Mouse (Mus musculus) C2C12 (cell line): ENCODE results near the gene C2cd2.

Experiments used
- CEBPB ChIP-seq: IDR thresholded peaks from one replicate; pipeline ENCODE4 v1.6.1; 2011; ENCODE audit warnings: low read depth, mild to moderate bottlenecking, control low read depth, moderate library complexity
- CTCF ChIP-seq: IDR thresholded peaks from one replicate; pipeline ENCODE4 v1.5.1; 2011; ENCODE audit not compliant: control insufficient read depth, insufficient read depth, insufficient read length
- MAX ChIP-seq: IDR thresholded peaks from one replicate; pipeline ENCODE4 v1.6.1; 2011; ENCODE audit warnings: mild to moderate bottlenecking, control low read depth
- MYOD1 ChIP-seq: IDR thresholded peaks from one replicate; pipeline ENCODE4 v1.6.1; 2011; ENCODE audit warnings: low read depth; ENCODE audit not compliant: control insufficient read depth, insufficient read length
- MYOG ChIP-seq: IDR thresholded peaks from one replicate; pipeline ENCODE4 v1.6.1; 2011; ENCODE audit not compliant: control insufficient read depth, insufficient read length; ENCODE audit errors: extremely low read depth
- USF1 ChIP-seq: IDR thresholded peaks from one replicate; pipeline ENCODE4 v1.6.1; 2011; ENCODE audit warnings: low read depth, mild to moderate bottlenecking, control low read depth, moderate library complexity

DNA sequence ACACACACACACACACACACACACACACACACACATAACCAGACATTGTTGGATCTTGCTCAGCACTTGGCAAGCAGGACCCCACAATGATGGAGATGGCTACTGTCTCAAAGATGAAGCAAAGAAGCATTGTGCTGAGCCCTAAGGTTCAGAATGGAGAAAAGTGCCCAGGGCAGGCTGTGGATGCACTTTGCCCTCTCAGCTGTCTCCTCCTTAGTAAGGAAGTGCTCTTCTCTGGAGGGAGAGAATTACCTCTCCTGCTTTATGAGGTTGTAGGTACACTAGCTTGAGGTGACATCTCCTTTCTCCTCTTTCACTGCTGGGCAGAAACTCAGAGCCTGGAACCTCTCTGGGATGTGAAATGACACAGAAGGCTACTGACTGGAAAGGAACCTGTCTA lies 49.5 kb downstream of the C2cd2 start:
- TF ChIP-seq USF1, result no peak
- TF ChIP-seq CTCF, result no peak
- TF ChIP-seq MAX, result no peak
- no peak for TF ChIP-seq MYOD1
- no peak for TF ChIP-seq MYOG
- no peak for TF ChIP-seq CEBPB
